Mouse (Mus musculus) mature B cell (primary cell): ENCODE data around the gene BC024978.
"Not testable (repeated sequence)": the region's sequence is repeated elsewhere in the genome, so short reads cannot be mapped to it uniquely, and the experiment has no call there.

ENCODE experiments used
- in situ Hi-C: fragments of 300-500 bp; cut with MboI; formaldehyde crosslinking; loops from 2 replicates; pipeline ENCODE4 v1.14.3; 2019

BC024978 gene

GRCm38 (mm10) chr7:27221939-27222338 is 26.4 kb downstream of the BC024978 start:
- in situ Hi-C loops = no loop called here

DNA sequence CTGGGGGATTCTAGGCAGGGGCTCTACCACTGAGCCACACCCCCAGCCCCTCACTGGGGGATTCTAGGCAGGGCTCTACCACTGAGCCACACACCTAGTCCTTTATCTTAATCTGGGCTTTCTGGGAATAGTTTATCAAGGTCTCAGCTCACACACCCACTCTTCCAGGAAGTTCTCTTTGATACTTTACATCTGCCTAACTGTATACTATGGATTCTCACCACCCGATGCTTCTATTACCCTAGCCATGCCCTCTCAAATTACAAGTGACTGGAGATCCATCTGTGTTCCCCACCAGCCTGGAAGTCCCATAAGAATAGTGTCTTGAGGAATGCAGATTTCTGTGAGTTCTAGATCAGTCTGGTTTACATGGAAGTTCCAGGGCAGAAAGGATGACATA is 27.0 kb downstream of the BC024978 start:
- in situ Hi-C loops = no loop called here

DNA sequence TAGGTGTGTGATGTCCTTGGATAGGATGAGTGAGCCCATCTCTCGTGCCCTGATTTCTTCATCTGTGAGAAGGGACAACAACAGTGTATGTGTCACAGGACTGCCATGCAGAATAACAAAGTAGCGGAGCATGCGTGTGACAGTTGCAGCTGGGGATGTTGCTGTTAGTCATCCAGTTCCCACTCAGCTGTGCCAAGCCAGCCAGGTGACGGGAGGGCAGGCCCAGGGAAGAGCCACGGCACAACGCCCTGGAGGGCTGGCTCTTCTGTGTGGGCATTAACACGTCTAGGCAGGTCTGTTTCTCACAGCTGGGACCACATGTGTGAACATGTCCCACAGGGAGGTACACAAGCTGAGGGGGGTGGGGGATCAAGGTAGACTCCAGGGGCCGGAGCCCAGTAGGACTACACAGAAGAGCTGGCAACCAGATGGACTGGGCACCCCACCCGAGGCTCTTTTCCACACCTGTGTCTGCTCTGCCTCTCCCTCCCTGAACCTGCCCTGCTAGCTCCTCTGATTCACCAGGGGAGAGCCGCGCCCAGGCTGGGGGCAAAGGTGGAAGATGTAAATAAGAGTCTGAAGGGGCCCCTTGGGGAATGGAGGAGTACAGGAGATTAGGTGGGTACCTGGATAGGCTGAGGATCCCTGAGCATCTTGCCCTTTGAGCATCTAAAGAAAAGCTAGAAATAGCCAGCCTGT is 29.4 kb downstream of the BC024978 start:
- in situ Hi-C loops = no loop called here

DNA sequence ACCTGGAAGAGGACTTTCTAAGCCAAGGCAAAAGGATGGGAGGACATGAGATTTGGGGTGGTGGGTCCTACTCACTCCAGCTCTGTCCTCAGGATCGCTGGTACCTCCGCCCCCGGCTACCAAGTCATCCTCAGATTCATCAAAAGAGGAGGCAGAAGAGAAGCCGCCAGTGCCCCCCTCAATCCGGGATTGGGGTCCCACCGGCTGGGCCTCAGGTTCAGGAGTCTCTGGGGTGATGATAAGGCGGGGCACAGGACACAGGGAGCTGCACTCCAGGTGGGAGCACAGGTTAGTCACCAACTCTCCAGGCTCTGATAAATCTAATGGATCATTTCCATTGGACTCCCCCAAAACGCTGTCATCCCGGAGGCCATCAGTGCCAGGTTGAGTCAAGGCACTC is 31.7 kb downstream of the BC024978 start:
- in situ Hi-C loops = no loop called here

GRCm38 (mm10) chr7:27227676-27228075 is 32.1 kb downstream of the BC024978 start:
- in situ Hi-C loops = no loop called here

DNA sequence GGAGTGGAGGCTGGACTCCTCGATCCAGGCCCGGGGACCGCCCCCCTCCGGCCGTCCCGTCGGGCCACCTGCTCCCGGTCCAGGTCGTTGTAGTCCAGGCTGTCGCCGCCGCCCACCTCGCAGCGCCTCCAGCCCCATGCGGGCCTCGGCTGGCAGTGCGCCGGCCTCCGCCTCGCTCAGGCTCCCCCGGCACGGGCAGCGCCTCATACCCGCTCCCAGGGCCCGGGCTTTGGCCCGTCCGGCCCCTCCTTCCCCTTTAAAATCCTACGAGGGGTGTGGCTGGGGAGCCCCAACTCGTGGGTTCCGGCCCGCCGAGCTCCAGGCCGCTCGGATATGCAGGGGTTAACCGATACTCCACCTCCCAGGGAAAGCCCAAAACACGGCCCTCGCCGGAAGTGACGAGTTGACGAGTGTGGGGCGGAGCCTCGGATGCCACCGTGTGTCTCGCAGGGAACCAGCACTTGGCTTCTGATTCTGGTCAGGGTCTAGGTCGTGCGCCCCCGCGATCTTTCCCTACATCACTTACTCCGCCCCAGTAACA is 32.8 kb downstream of the BC024978 start, which contains the start of gene Itpkc:
Gene Itpkc (minus strand): TSS at position 381 of the 541 bp plus-strand sequence.
- in situ Hi-C loops = no loop called here

DNA sequence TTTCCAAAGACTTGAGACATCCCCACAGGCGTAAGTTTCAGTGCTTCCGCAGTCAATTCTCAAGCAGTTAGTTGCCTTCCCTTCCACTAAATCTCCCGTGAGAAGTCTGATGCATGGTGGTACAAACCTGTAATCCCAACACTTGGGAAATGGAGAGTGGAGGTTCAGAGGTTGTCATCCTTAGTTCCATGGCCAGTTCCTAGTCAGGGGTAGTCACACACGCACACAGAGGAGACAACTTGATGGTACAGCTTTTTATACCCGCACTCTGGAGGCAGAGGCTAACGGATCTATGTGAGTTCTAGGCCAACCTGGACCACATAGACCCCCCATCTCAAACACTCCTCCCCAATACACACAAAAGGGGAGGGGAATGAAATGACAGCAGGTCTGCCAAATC is 33.3 kb downstream of the BC024978 start:
- in situ Hi-C loops = no loop called here

DNA sequence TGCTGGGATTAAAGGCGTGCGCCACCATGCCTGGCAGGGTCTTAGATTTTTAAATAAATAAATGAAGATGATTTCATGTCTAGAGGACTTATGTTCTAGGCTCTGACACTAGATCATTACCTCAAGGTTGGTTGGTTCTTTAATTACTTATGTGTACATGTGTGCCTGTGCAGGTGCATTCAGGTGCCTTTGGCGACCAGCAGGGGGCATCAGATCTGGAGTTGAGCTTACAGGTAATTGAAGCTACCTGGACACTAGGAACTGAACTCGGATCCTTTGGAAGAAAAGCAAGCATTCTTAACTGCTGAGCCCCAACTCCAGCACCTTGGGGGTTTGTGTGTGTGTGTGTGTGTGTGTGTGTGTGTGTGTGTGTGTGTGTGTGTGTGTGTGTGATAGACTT is 35.2 kb downstream of the BC024978 start:
- in situ Hi-C loops = loop anchor here (10.0 kb wide), 1 partner anchor 76 kb away; the partner anchor contains the start of gene Cyp2t4

- in situ Hi-C loops = loop anchor here (10.0 kb wide), 1 partner anchor 77 kb away; the partner anchor contains the start of gene Cyp2t4
These were observed 36.2 kb downstream of the BC024978 start for GRCm38 (mm10) chr7:27231693-27232331.

DNA sequence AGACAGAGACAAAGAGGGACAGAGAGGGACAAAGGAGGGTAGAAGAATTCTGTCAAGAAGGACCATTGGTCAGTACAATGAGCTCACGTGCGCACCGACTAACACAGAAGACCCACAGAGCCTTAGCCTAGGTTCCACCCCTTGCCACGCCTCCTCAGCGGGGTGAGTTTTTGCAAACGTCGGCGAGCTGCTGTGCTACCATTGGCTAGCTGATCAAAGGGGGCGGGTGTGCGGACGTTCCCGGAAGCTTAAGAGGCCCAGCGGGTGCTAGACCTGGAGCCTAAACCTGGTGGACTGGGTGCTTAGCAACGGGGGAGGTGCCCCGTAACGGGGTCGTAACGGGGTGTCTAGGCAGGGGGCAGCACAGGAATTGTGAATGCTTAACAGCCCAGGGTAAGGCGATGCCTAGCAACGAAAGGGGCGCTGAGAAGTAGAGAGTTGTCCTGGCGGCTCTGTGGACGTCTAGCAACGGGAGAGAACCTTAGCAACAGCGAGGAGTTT is 37.2 kb downstream of the BC024978 start, which contains the start of gene Coq8b:
Gene Coq8b (plus strand): TSS at position 243 of the 501 bp plus-strand sequence.
- in situ Hi-C loops = loop anchor here (10.0 kb wide), 1 partner anchor 78 kb away; the partner anchor contains the start of gene Cyp2t4

DNA sequence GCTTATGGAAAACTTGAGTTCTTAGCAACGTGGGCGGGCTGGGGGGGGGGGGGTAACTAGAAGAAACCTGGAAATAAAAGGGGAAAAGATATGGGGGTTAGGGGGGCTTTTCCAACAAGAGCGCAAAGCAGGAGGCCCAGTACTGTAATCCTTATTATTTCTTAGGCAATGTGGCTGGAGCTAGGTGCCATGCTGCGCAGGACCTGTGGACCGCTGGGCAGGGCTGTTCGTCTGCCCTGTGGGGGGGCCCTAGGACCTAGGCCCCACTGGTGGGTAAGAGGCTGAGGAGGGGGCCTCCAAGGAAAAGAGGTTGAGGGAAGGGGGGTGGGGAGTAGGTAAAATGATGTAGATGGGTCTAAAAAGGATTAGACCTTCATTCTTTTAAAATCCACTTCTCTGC is 37.7 kb downstream of the BC024978 start:
- in situ Hi-C loops = loop anchor here (10.0 kb wide), 1 partner anchor 78 kb away; the partner anchor contains the start of gene Cyp2t4

DNA sequence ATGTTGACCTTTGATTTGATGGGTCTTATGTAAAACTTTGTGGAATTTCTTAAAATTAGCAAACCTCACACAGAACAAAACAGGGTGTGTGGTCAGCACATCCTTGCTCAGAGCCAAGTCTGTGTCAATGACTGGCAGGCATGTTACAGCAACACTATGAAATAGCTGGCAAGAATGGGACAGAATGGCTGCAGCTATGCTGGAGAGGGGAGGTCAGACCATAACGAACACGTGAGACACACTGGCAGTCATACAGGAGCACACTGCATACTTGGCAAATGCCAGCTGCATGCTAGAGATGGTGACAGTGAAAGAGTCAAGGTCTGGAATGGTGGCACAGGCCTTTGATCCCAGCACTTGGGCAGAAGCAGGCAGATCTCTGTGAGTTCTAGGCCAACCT is 40.1 kb downstream of the BC024978 start:
- in situ Hi-C loops = loop anchor here (10.0 kb wide), 1 partner anchor 81 kb away; the partner anchor contains the start of gene Cyp2t4

- in situ Hi-C loops = loop anchor here (10.0 kb wide), 1 partner anchor 83 kb away; the partner anchor contains the start of gene Cyp2t4
These were observed 41.9 kb downstream of the BC024978 start for GRCm38 (mm10) chr7:27237527-27237926.

GRCm38 (mm10) chr7:27238568-27238967 is 43.0 kb downstream of the BC024978 start:
- in situ Hi-C loops = loop anchor here (10.0 kb wide), 1 partner anchor 84 kb away; the partner anchor contains the start of gene Cyp2t4

- in situ Hi-C loops = no loop called here
These were observed 47.6 kb downstream of the BC024978 start for GRCm38 (mm10) chr7:27243211-27243610.

- in situ Hi-C loops = not testable (repeated sequence)
These were observed 48.5 kb downstream of the BC024978 start for GRCm38 (mm10) chr7:27244088-27244487.

DNA sequence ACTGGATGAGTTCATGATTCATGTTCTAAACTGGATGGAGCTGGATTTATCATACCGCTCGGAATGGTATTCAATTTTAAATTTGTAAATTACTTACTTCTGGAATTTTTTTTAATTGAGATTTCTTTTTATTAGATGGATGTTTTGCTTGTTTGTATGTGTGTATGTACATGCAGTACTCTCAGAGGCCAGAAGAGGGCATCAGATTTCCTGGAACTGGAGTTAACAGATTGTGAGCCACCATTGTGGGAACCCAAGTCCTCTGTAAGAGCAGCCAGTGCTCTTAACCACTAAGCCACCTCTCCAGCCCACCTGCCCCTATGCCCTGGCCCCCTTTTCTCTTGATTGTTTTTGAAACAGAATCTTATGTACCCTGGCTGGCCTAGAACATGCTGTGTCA is 53.6 kb downstream of the BC024978 start:
- in situ Hi-C loops = no loop called here

DNA sequence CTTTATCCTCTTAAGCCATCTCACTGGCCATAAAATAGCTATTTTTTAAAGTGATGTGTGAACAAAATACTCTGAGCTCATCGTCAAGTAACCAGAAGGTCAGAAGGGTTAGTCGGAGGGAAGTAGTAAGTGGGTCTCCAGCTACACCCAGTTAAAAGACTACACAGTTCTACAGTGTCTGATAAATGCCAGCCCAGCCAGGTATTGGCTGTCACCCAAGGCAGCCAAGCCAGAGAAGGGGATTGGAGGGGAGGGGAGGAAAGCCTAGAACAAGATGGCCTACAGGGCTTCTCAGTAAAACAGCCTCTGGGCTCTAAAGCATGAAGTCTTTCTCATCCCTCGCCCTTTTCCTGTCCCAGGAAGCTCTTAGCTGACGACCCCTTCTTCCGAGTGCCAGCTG is 54.3 kb downstream of the BC024978 start:
- in situ Hi-C loops = no loop called here

- in situ Hi-C loops = no loop called here
These were observed 56.4 kb downstream of the BC024978 start for GRCm38 (mm10) chr7:27251946-27252345.

DNA sequence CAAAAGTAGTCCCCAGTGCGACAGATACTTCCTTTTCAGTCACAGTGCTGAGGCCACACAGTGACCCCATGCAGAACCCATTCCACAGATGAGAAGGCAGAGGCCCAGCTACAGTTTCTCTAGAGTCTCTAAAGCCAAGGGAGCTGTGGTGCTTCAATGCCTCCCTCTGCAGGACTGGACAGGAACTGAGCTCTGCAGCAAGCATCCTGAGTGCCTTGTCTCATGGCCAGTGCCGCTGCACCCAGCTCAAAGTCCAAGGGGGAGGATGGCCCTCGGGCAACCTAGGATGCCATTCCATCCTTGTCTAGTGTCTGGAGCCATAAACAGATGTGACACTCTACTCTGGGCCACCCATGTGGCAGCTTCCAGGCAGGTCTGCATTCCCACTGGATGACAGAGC is 60.1 kb downstream of the BC024978 start:
- in situ Hi-C loops = no loop called here

GRCm38 (mm10) chr7:27257046-27257851 is 61.7 kb downstream of the BC024978 start:
- in situ Hi-C loops = no loop called here

GRCm38 (mm10) chr7:27257852-27258204 is 62.2 kb downstream of the BC024978 start:
- in situ Hi-C loops = no loop called here
